In genomic region chr2:128738725-128739258, GRCm38 (mm10) we compare ENCODE assay signal across 10 mouse cellular contexts. TPM values are rescaled to one million over a fixed set of nuclear protein-coding genes. Genes with fewer than 3 reads are reported as not detected.
DNase-seq lines count a peak whose midpoint lies in the region; ATAC-seq and TF ChIP-seq lines count a peak whose summit lies in the region.
"Had no signal": no experiment of that assay in that cellular context is flagged by ENCODE, and none has a peak within 500 bp of the region (broad histone marks: within the 10 kb centered on the region; RNA-seq: fewer than 3 reads in every experiment).

No protein-coding gene starts in this region.

- no peaks in the 10 kb centered on the region for H3K36me3 ChIP-seq in hindbrain, embryonic 15.5 days
- H3K36me3 ChIP-seq in hindbrain, embryonic 13.5 days: no peaks in the 10 kb centered on the region
- H3K36me3 ChIP-seq in stomach, postnatal 0 days (ENCODE audit: control insufficient read depth, insufficient read depth, low read length): no peaks in the 10 kb centered on the region
- H3K36me3 ChIP-seq in liver, postnatal 0 days (replicated peaks; ENCODE audit: insufficient read depth, low read length): 0 out of 2 replicates have a peak, but pooled peaks cover 3% of the 10 kb centered on the region
- H3K36me3 ChIP-seq: lung, embryonic 15.5 days had no signal

- ATAC-seq in hindbrain, embryonic 15.5 days (ENCODE audit: low FRiP score, low read depth): peak; percentile 88
- no peak for ATAC-seq in hindbrain, embryonic 13.5 days (ENCODE audit: low FRiP score)
- ATAC-seq in stomach, postnatal 0 days (ENCODE audit: low FRiP score, low TSS enrichment): 0 out of 2 replicates have a peak, but pooled peaks have one; percentile 24
- ATAC-seq in liver, postnatal 0 days: no peak

- H3K27ac ChIP-seq in hindbrain, embryonic 15.5 days (replicated peaks): peak overlapping the region; percentile 42; the same call in 1 of the 2 replicates
- no peak overlapping the region for H3K27ac ChIP-seq in hindbrain, embryonic 13.5 days
- no peak overlapping the region for H3K27ac ChIP-seq in stomach, postnatal 0 days (replicated peaks)
- H3K27ac ChIP-seq in liver, postnatal 0 days (ENCODE audit: low read depth): no peak overlapping the region
- H3K27ac ChIP-seq: lung, embryonic 15.5 days had no signal

- no peaks in the 10 kb centered on the region for H3K4me1 ChIP-seq in hindbrain, embryonic 15.5 days (replicated peaks)
- H3K4me1 ChIP-seq in hindbrain, embryonic 13.5 days (replicated peaks): no peaks in the 10 kb centered on the region
- H3K4me1 ChIP-seq in stomach, postnatal 0 days (replicated peaks; ENCODE audit: control insufficient read depth, insufficient read depth): no peaks in the 10 kb centered on the region; the same call in 1 of the 2 replicates
- peaks cover 3% of the 10 kb centered on the region; the same call in 1 of the 2 replicates for H3K4me1 ChIP-seq in liver, postnatal 0 days (ENCODE audit: insufficient read depth)

- H3K4me2 ChIP-seq in hindbrain, embryonic 15.5 days: no peak overlapping the region
- no peak overlapping the region for H3K4me2 ChIP-seq in hindbrain, embryonic 13.5 days
- H3K4me2 ChIP-seq in stomach, postnatal 0 days (replicated peaks; ENCODE audit: low read depth): no peak overlapping the region
- no peak overlapping the region for H3K4me2 ChIP-seq in liver, postnatal 0 days (ENCODE audit: low read depth, low read length)
- H3K4me2 ChIP-seq: lung, embryonic 15.5 days had no signal

- H3K4me3 ChIP-seq in hindbrain, embryonic 15.5 days: no peak overlapping the region
- no peak overlapping the region for H3K4me3 ChIP-seq in hindbrain, embryonic 13.5 days
- H3K4me3 ChIP-seq in stomach, postnatal 0 days (ENCODE audit: low read depth, low read length): no peak overlapping the region
- no peak overlapping the region for H3K4me3 ChIP-seq in liver, postnatal 0 days (ENCODE audit: low read depth, low read length)
- H3K4me3 ChIP-seq: lung, embryonic 15.5 days had no signal

- no peak for TF ChIP-seq CTCF in stomach, postnatal 0 days (IDR thresholded peaks at IDR 0.05; ENCODE audit: low read depth)
- TF ChIP-seq CTCF in liver, postnatal 0 days (IDR thresholded peaks at IDR 0.05; ENCODE audit: low read depth): no peak

- no peaks in the 10 kb centered on the region for H3K9me3 ChIP-seq in hindbrain, embryonic 15.5 days
- H3K9me3 ChIP-seq in hindbrain, embryonic 13.5 days: no peaks in the 10 kb centered on the region
- H3K9me3 ChIP-seq in stomach, postnatal 0 days (ENCODE audit: control insufficient read depth, low read length): no peaks in the 10 kb centered on the region
- H3K9me3 ChIP-seq in liver, postnatal 0 days (ENCODE audit: low read length): no peaks in the 10 kb centered on the region
- H3K9me3 ChIP-seq: lung, embryonic 15.5 days had no signal

- 73% methylated on average over 10 of the region's 10 CpGs for WGBS in hindbrain, embryonic 15.5 days
- 87% methylated on average over 10 of the region's 10 CpGs for WGBS in hindbrain, embryonic 13.5 days
- whole genome bisulfite sequencing in stomach, postnatal 0 days: 78% methylated on average over 10 of the region's 10 CpGs
- 79% methylated on average over 10 of the region's 10 CpGs for WGBS in liver, postnatal 0 days (ENCODE audit: insufficient replicate concordance)

- no peak overlapping the region for H3K9ac ChIP-seq in hindbrain, embryonic 15.5 days
- H3K9ac ChIP-seq in hindbrain, embryonic 13.5 days: no peak overlapping the region
- no peak overlapping the region for H3K9ac ChIP-seq in stomach, postnatal 0 days (ENCODE audit: low read length)
- no peak overlapping the region for H3K9ac ChIP-seq in liver, postnatal 0 days (replicated peaks)
- H3K9ac ChIP-seq: lung, embryonic 15.5 days had no signal

- no peaks in the 10 kb centered on the region for H3K27me3 ChIP-seq in hindbrain, embryonic 15.5 days
- no peaks in the 10 kb centered on the region for H3K27me3 ChIP-seq in hindbrain, embryonic 13.5 days
- no peaks in the 10 kb centered on the region for H3K27me3 ChIP-seq in stomach, postnatal 0 days (ENCODE audit: control insufficient read depth, insufficient read depth, low read length)
- no peaks in the 10 kb centered on the region for H3K27me3 ChIP-seq in liver, postnatal 0 days (ENCODE audit: insufficient read depth, low read length)
- H3K27me3 ChIP-seq: lung, embryonic 15.5 days had no signal

- TF ChIP-seq EP300 in stomach, postnatal 0 days (optimal IDR thresholded peaks at IDR 0.05): no peak
- no peak for TF ChIP-seq EP300 in liver, postnatal 0 days (IDR thresholded peaks at IDR 0.05; ENCODE audit: low read depth)

- intact Hi-C loops in left cerebral cortex, postnatal 25 days (cut with DNase I): no loop called here

- peak; percentile 50 for DNase-seq in brain, adult 2 months (ENCODE audit: low read depth, low spot score)
- DNase-seq in frontal cortex, postnatal 36 days (ENCODE audit: low spot score in 2 of 2): peak; percentile 60 to 65
- DNase-seq in left cerebral cortex, postnatal 25 days (ENCODE audit: low spot score in 2 of 2): peak; percentile 53 to 69
- DNase-seq in stomach, postnatal 0 days (ENCODE audit: low spot score): no peak
- DNase-seq in retina, embryonic 14.5 days (ENCODE audit: low spot score): no peak
- no peak for DNase-seq in liver, postnatal 0 days

RNA-seq across cellular contexts. Expression of gene Mertk, which starts 40.0 kb away (rescaled TPM):
- 2.1 and 2.5 TPM in 2 replicates for polyA plus RNA-seq in hindbrain, embryonic 15.5 days (2015; fragmentation: Nextera tagmentation; extraction: Ambion mirVana)
- 2.0 and 2.1 TPM in 2 replicates for polyA plus RNA-seq in hindbrain, embryonic 13.5 days (2015; fragmentation: Nextera tagmentation; extraction: Ambion mirVana)
- total RNA-seq in left cerebral cortex, postnatal 25 days (2021): 10 to 100 TPM; 32.3 to 36.8 TPM
- 1.4 and 1.6 TPM in 2 replicates for polyA plus RNA-seq in stomach, postnatal 0 days (2015; fragmentation: Nextera tagmentation; extraction: Ambion mirVana)
- 5.2 and 6.1 TPM in 2 replicates for polyA plus RNA-seq in liver, postnatal 0 days (2015; fragmentation: Nextera tagmentation; extraction: Ambion mirVana)
- total RNA-seq: MEL had no signal

RNA-seq across cellular contexts. Expression of gene Anapc1, which starts 51.6 kb away (rescaled TPM):
- 43.6 and 45.1 TPM in 2 replicates for polyA plus RNA-seq in hindbrain, embryonic 15.5 days (2015; fragmentation: Nextera tagmentation; extraction: Ambion mirVana)
- polyA plus RNA-seq in hindbrain, embryonic 13.5 days (2015; fragmentation: Nextera tagmentation; extraction: Ambion mirVana): 44.3 and 45.4 TPM in 2 replicates
- 10 to 100 TPM; 59.3 to 67.9 TPM for total RNA-seq in left cerebral cortex, postnatal 25 days (2021)
- 12.0 and 13.3 TPM in 2 replicates for polyA plus RNA-seq in stomach, postnatal 0 days (2015; fragmentation: Nextera tagmentation; extraction: Ambion mirVana)
- polyA plus RNA-seq in liver, postnatal 0 days (2015; fragmentation: Nextera tagmentation; extraction: Ambion mirVana): 7.4 and 10.2 TPM in 2 replicates

Comparison
In these comparisons a context has a peak if more than half of its experiments do, and no peak if none do; other contexts are left out.
1. ATAC-seq: peak in hindbrain, embryonic 15.5 days (single experiment) and stomach, postnatal 0 days (single experiment); none in hindbrain, embryonic 13.5 days (single experiment) and liver, postnatal 0 days (single experiment).
2. DNase-seq: peak in brain, adult 2 months (single experiment), frontal cortex, postnatal 36 days (2 of 2) and left cerebral cortex, postnatal 25 days (2 of 2); none in stomach, postnatal 0 days (single experiment), retina, embryonic 14.5 days (single experiment) and liver, postnatal 0 days (single experiment).